Mouse (Mus musculus) cerebellum, adult 2 months (tissue): ENCODE measurements around the gene Lrrc3c. TPM values are rescaled to one million over a fixed set of nuclear protein-coding genes. Genes with fewer than 3 reads are reported as not detected.

Experiments
- DNase-seq, 2 experiments: peaks; one replicate each; pipeline ENCODE4 v3.0.0; 2021
- H3K27ac ChIP-seq: fragments of 200-500 bp; 2 replicates; pipeline ENCODE4 v1.5.1; 2012; ENCODE audit warnings: low read length, control low read depth, inconsistent platforms; ENCODE audit not compliant: insufficient read depth
- H3K27me3 ChIP-seq: fragments of 200-500 bp; 2 replicates; pipeline ENCODE4 v1.6.1; 2012; ENCODE audit warnings: inconsistent platforms, mild to moderate bottlenecking, low read length, moderate library complexity; ENCODE audit not compliant: control insufficient read depth, insufficient read depth
- H3K4me1 ChIP-seq: fragments of 200-500 bp; 2 replicates; pipeline ENCODE4 v1.6.1; 2011; ENCODE audit warnings: low read length; ENCODE audit not compliant: control insufficient read depth, insufficient read depth
- H3K4me3 ChIP-seq: fragments of 200-500 bp; replicated peaks from 2 replicates; pipeline ENCODE3; 2011; ENCODE audit warnings: mild to moderate bottlenecking, low read depth, low read length, control low read depth; ENCODE audit not compliant: insufficient read depth
- CTCF ChIP-seq: fragments of 200-500 bp; IDR thresholded peaks from 2 replicates; pipeline ENCODE4 v1.5.1; 2011; ENCODE audit warnings: low read depth, mild to moderate bottlenecking, control low read depth, low read length, moderate library complexity, borderline replicate concordance; ENCODE audit not compliant: insufficient read depth
- POLR2A ChIP-seq: fragments of 200-500 bp; IDR thresholded peaks from 2 replicates; pipeline ENCODE4 v1.6.1; 2011; ENCODE audit warnings: low read length, control low read depth, borderline replicate concordance; ENCODE audit not compliant: insufficient read depth
- WGBS: fragments of 180-500 bp; shearing (Covaris S2); methylation state at CpG from one replicate; pipeline ENCODE4 v1.1.7; 2018; 5-methylcytosine and 5-hydroxymethylcytosine counted together
- polyA plus RNA-seq: library from polyadenylated mRNA; depleted of rRNA; stranded (reverse); fragments of >200 nt; gene quantifications from 2 replicates; pipeline ENCODE4 v1.2.3, GENCODE M21; 2012

Gene Lrrc3c
- polyA plus RNA-seq, 1 experiment, result not detected

- no peak for TF ChIP-seq CTCF
- no peak for TF ChIP-seq POLR2A
These were observed 35.1 kb upstream of the Lrrc3c start for GRCm38 (mm10) chr11:98563025-98563424.

GRCm38 (mm10) chr11:98563921-98564414 lies 34.1 kb upstream of the Lrrc3c start:
- no peak for TF ChIP-seq CTCF
- TF ChIP-seq POLR2A, result no peak
- H3K4me1 ChIP-seq, result no peaks in the 10 kb centered on the region
- no peak overlapping the region for H3K27ac ChIP-seq
- no peak overlapping the region for H3K4me3 ChIP-seq
- DNase-seq, result no peak
- 73% methylated on average over 13 of the region's 13 CpGs for WGBS
- no peaks in the 10 kb centered on the region for H3K27me3 ChIP-seq

More at GRCm38 (mm10) chr11:98563025-98563424, 35.1 kb upstream of the Lrrc3c start:
- no peak overlapping the region for H3K4me3 ChIP-seq
- no peaks in the 10 kb centered on the region for H3K27me3 ChIP-seq
- 89% methylated on average over 3 of the region's 3 CpGs for WGBS
- no peak for DNase-seq
- no peaks in the 10 kb centered on the region for H3K4me1 ChIP-seq
- no peak overlapping the region for H3K27ac ChIP-seq

- Histone ChIP-seq H3K27me3 (no peaks in the 10 kb centered on the region), H3K4me1 (no peaks in the 10 kb centered on the region), H3K27ac (no peak overlapping the region), H3K4me3 (no peak overlapping the region)
- DNase-seq, result no peak
- TF ChIP-seq CTCF, result no peak
- no peak for TF ChIP-seq POLR2A
- 85% methylated on average over 8 of the region's 8 CpGs for WGBS
These were observed 29.8 kb upstream of the Lrrc3c start for GRCm38 (mm10) chr11:98568326-98568725.

GRCm38 (mm10) chr11:98569461-98569860 lies 28.6 kb upstream of the Lrrc3c start:
- H3K27me3 ChIP-seq, result no peaks in the 10 kb centered on the region; the same call in 1 of the 2 replicates
- DNase-seq, result no peak
- H3K27ac ChIP-seq, result no peak overlapping the region
- H3K4me1 ChIP-seq, result no peaks in the 10 kb centered on the region
- 77% methylated on average over 6 of the region's 6 CpGs for WGBS
- TF ChIP-seq POLR2A (no peak), CTCF (no peak)
- no peak overlapping the region for H3K4me3 ChIP-seq

GRCm38 (mm10) chr11:98577776-98578175 lies 20.3 kb upstream of the Lrrc3c start:
- no peak overlapping the region for H3K27ac ChIP-seq
- TF ChIP-seq CTCF (no peak), POLR2A (no peak)
- no peaks in the 10 kb centered on the region; the same call in 1 of the 2 replicates for H3K27me3 ChIP-seq
- peak in 1 of 2 experiments; percentile 15 for DNase-seq
- WGBS, result 21% methylated on average over 5 of the region's 5 CpGs
- no peak overlapping the region for H3K4me3 ChIP-seq
- H3K4me1 ChIP-seq, result no peaks in the 10 kb centered on the region

GRCm38 (mm10) chr11:98580301-98581121 lies 17.6 kb upstream of the Lrrc3c start:
- Histone ChIP-seq H3K27ac (no peak overlapping the region), H3K4me1 (peaks cover 8% of the 10 kb centered on the region), H3K4me3 (no peak overlapping the region), H3K27me3 (no peaks in the 10 kb centered on the region)
- TF ChIP-seq CTCF, result no peak
- no peak for TF ChIP-seq POLR2A
- 73% methylated on average over 16 of the region's 16 CpGs for WGBS
- DNase-seq, result no peak

GRCm38 (mm10) chr11:98581286-98582029 lies 16.6 kb upstream of the Lrrc3c start:
- Histone ChIP-seq H3K27me3 (no peaks in the 10 kb centered on the region), H3K4me3 (no peak overlapping the region), H3K27ac (no peak overlapping the region), H3K4me1 (peaks cover 13% of the 10 kb centered on the region)
- 65% methylated on average over 17 of the region's 17 CpGs for WGBS
- DNase-seq, result no peak
- no peak for TF ChIP-seq CTCF
- TF ChIP-seq POLR2A, result no peak

- H3K4me3 ChIP-seq, result no peak overlapping the region
- H3K27me3 ChIP-seq, result no peaks in the 10 kb centered on the region
- TF ChIP-seq POLR2A, result no peak
- no peak for TF ChIP-seq CTCF
- 82% methylated on average over 8 of the region's 8 CpGs for WGBS
- H3K27ac ChIP-seq, result no peak overlapping the region
- no peak for DNase-seq
- peaks cover 13% of the 10 kb centered on the region for H3K4me1 ChIP-seq
These were observed 16.1 kb upstream of the Lrrc3c start for GRCm38 (mm10) chr11:98582030-98582388.
